Mouse (Mus musculus): Measurements from ENCODE around the gene Zfp277.

The Zfp277 gene

DNA sequence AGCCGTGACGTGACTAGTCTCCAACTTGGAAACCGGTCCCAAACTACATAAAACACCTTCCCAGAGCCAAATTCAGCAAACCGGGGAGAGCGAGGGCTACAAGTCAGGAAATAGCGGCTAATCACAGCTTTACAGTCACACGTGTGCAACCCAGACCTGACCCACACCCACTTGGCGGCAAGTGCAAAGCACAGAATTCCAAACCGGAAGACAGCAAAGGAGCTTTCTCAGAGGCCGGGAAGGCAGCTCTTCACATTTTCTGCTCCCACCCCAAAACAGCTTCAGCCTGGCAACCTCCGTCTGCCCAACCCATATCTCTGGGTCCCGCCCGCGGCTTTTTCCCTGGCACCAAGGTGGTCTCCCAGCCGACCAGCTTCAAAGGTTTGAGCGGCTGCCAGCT lies 496 bp downstream of the Zfp277 start:
- DNase-seq (ENCODE audit: low read depth, low spot score) = no peak

- no peak for DNase-seq (ENCODE audit: low read depth, low spot score)
Measured at GRCm38 (mm10) chr12:40438049-40438448, 7.7 kb downstream of the Zfp277 start.

GRCm38 (mm10) chr12:40434101-40434500 lies 11.6 kb downstream of the Zfp277 start:
- no peak for DNase-seq (ENCODE audit: low read depth, low spot score)

DNA sequence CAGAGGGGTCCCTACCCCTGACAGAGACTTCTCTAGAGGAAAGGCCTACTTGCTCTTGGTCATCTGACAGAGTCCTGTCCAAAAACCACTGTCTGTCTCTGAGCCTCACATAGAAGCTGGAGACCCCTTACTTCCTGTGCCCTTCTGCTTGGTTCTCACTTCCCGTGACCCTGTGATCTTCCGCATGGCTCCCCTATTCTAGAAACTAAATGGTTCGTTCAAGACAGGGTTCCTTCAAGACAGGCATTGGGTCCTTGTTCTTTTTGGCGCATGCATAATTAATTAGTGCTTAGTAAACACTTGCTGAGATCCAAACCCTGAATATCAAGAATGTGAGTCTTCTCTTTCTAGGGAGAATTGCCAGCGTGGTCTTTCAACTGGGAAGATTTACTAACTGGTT lies 14.6 kb downstream of the Zfp277 start:
- no peak for DNase-seq (ENCODE audit: low read depth, low spot score)

DNA sequence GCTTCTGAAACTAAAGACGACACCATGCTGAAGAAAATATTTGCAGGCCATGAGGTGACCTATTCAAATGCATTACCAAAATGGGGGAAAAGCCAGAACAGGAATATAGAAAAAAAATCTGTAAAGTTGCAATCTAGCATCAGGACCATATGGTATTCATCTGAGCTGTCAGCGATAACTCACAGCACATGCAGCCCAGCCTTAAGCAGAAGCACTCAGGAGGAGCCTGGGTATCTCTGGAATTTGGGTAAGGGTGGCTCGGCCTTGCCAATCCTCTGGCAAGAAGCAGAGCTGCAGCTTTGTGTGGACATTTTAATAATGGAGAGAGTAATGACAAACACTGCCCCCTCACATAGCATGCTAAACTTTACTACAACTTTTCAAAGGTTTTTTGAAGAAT lies 15.7 kb downstream of the Zfp277 start:
- DNase-seq (ENCODE audit: low read depth, low spot score) = no peak

DNA sequence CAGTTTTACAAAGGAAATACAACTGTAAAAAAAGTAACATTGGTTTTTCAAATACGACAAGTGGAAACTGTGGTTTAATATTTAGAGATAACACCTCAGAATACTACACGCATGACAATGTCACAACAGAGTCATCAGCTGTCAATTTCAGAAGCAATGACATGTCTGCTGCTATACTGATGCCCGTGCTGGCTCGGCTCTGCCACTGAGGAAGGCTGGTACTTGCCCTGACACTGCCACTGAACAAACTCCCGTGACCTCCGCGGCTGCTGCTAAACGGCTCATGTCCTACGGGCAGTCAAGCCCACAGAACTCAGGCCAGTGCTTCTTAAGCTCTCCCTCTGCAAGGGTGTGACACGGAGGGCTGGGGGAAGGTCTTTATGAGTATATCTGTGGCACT lies 18.1 kb downstream of the Zfp277 start:
- DNase-seq (ENCODE audit: low read depth, low spot score) = no peak

DNA sequence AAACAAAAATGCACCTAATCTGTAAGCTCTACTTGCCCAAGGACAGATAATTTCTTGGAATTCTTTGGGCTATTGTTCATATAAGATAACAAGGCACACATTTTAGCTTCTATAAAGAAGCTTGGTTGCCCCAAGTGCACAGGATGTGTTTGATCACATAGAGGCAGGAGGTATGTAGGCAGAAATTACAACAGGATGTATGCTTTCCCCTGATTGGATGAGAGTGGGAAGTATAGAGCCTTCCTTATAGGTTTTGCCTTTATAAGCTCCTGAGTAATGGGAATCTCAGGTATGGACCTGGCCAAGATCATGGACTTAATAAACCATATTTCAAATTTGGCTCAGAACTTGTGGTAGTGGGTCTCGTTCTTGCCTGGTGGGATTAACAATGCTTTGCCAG lies 20.7 kb downstream of the Zfp277 start:
- no peak for DNase-seq (ENCODE audit: low read depth, low spot score)

GRCm38 (mm10) chr12:40417257-40417656 lies 28.4 kb downstream of the Zfp277 start:
- DNase-seq (ENCODE audit: low read depth, low spot score) = no peak

GRCm38 (mm10) chr12:40415312-40415925 lies 30.3 kb downstream of the Zfp277 start:
- no peak for DNase-seq (ENCODE audit: low read depth, low spot score)

- DNase-seq (ENCODE audit: low read depth, low spot score) = no peak
Measured at GRCm38 (mm10) chr12:40414682-40415311, 30.9 kb downstream of the Zfp277 start.

- DNase-seq (ENCODE audit: low read depth, low spot score) = no peak
Measured at GRCm38 (mm10) chr12:40399812-40400211, 45.9 kb downstream of the Zfp277 start.

- DNase-seq (ENCODE audit: low read depth, low spot score) = no peak
Measured at GRCm38 (mm10) chr12:40399386-40399785, 46.3 kb downstream of the Zfp277 start.

DNA sequence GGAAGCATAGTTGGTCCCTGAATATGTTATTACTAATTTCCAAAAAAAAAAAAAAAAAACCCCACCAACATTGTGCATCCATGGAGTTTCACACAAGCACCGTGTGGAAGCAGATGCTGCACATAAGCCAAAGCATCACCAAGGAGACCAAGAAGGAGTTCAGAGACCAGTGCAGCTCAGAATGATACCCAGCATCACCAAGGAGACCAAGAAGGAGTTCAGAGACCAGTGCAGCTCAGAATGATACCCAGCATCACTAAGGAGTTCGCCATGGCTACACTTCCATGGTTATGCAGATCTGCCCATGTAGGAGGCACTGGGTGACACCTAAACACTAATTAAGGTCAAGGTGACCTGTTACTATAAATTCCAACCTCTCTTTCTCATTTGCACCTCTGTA lies 46.8 kb downstream of the Zfp277 start:
- DNase-seq (ENCODE audit: low read depth, low spot score) = no peak

DNA sequence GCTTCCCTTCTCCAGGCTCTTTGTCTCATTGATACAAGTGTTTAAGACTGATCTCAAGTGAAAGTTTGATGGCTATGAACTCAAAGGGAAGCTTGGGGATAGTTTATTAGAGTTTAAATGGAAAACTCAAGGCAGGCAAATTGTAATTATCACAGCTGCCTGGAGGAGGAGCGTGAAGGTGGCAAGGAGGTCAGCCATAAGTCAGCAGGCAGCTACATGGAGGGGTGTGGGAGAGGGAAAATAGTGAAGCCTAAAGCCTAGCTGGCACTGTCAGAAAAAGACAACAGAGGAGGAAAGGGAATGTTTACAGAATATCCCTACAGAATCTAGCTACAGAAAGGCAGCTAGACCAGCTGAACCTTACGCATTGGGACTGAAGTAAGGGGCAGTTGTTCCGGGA lies 52.8 kb downstream of the Zfp277 start:
- no peak for DNase-seq (ENCODE audit: low read depth, low spot score)

DNA sequence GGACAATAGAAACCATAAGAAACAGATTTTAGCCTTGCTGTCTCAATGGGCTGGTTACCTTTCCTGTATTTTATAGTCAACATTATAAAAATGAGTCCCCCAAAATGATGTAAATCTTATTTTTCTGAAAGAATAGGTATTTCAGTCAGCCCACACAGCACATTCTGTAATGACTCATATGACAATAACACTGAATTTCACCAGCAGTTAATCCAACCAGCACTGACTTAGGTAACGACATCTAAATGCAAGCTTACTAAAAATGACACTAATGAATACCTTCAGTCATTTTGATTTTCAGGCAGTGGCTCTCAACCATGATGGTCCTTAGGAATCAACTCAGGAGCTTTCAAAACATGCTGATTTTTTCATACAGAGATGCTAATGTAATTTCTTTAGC lies 54.4 kb downstream of the Zfp277 start:
- DNase-seq (ENCODE audit: low read depth, low spot score) = no peak

DNA sequence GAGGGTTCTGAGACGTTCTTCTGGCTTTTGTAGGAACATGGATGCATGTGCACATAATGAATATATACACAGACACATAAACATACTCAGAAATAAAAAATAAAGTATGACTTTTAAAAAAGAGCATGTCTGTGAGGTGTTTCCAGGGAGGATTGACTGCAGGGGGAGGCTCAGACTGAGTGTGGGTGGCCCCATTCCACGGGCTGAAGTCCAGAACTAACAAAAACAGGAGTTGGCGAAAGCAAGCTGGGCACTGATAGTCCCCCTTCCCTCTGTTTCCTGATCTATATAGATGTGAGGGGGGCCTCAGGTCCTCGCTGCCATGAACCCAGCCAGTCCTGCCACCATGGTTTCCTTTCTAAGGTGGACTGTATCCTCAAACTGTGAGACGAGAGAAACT lies 57.9 kb downstream of the Zfp277 start:
- no peak for DNase-seq (ENCODE audit: low read depth, low spot score)

DNA sequence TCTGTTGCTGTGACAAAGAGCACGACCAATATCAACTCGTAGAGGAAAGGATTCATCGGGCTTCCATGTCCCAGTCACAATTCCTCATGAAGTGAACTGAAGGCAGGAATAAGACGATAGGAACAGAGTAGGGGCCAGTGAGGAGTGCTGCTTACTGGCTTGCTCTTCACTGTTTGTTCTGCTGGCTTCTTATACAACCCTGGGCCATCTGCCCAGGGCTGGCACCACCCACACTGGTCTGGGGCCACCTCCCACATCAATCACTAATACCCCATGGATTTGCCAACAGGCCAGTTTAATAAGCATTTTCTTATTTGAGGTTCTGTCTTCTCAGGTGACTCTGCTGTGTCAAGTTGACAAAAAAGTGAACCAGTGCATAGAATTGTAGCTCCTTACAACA lies 60.4 kb downstream of the Zfp277 start:
- DNase-seq (ENCODE audit: low read depth, low spot score) = no peak

- DNase-seq (ENCODE audit: low read depth, low spot score) = no peak
Measured at GRCm38 (mm10) chr12:40383718-40384117, 62.0 kb downstream of the Zfp277 start.

DNA sequence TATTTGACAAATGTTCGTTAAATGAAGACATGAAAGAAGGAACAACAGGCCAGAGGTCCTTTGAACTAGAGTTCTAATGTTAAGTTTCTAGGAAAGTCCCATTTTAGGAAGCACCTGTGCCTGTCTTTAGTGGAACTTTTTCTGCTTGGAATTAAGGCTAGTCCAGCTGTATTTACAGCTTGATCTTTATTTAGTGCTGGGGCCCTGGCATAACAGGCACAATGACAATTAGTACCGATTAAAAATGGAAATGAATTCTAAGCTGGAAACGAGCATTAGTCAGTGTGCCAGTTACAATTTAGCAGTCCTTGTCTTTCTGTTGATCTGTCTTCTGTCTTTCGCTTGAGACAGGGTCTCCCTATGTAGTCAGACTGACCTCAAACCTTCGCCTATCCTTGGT lies 63.2 kb downstream of the Zfp277 start:
- DNase-seq (ENCODE audit: low read depth, low spot score) = no peak

DNA sequence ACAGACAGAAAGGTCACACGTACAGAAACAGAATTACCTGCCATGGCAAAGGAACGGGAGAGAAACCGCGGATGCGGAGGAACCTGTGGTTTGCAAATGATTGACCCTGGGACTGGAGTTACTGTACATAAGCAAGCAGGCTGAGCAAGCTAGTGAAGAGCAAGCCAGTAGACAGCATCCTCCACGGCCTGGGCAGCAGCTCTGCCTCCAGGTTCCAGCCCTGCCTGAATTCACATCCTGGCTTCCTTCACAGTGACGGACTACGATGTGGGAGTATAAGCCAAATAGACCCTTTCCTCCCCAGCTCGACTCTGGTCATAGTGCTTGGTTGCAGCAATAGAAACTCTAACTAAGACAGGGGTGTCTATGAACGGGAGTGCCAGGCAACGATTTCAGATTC lies 63.9 kb downstream of the Zfp277 start:
- DNase-seq (ENCODE audit: low read depth, low spot score) = no peak

- DNase-seq (ENCODE audit: low read depth, low spot score) = no peak
Measured at GRCm38 (mm10) chr12:40381173-40381801, 64.4 kb downstream of the Zfp277 start.

DNA sequence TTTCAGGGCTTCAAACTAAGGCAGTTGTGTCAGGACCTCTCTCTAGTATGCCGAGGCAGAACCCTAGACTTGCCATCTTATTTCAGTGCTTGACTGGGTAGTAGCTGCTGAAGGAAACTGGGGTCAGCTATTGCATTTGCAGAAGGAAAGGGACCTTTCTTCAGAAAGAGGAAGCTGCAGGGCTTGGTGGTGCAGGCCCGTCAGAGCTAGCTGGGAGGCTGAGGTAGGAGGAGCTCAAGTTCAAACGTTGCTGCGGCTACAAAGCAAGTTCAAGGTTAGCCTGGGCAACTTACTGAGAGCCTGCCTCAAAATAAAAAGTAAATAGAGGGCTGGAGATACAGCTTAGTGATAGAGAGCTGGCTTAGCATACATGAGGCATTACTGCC lies 66.2 kb downstream of the Zfp277 start:
- DNase-seq (ENCODE audit: low read depth, low spot score) = no peak
